Mouse (Mus musculus) lung, postnatal 0 days (tissue): Measurements from ENCODE around the gene Pygl. TPM values are rescaled to one million over a fixed set of nuclear protein-coding genes. Genes with fewer than 3 reads are reported as not detected.
A peak's percentile ranks its signal among the peaks of the same experiment; 100 is the strongest.

Experiments used
- ATAC-seq: fragments of 200-750 bp; cut with Nextera tagmentation; 2 replicates; pipeline ENCODE4 v1.8.0; 2017; ENCODE audit warnings: moderate library complexity
- DNase-seq: peaks from one replicate; pipeline ENCODE4 v3.0.0-alpha.2; 2016; ENCODE audit warnings: low spot score
- H3K27ac ChIP-seq: fragments of 300-500 bp; sonication (generic); 2 replicates; pipeline ENCODE4 v1.5.1; 2014; ENCODE audit warnings: antibody characterized with exemption, mild to moderate bottlenecking, low read length, mixed read lengths
- H3K27me3 ChIP-seq: fragments of 300-500 bp; sonication (generic); replicated peaks from 2 replicates; pipeline ENCODE4 v1.6.1; 2014; ENCODE audit warnings: low read length, mixed read lengths; ENCODE audit not compliant: insufficient read depth
- H3K36me3 ChIP-seq: fragments of 300-500 bp; sonication (generic); 2 replicates; pipeline ENCODE4 v1.6.1; 2014; ENCODE audit warnings: low read length, mixed read lengths; ENCODE audit not compliant: insufficient read depth
- H3K4me1 ChIP-seq: fragments of 300-500 bp; sonication (generic); 2 replicates; pipeline ENCODE4 v1.6.1; 2014; ENCODE audit warnings: antibody characterized with exemption, low read depth, low read length, mixed read lengths; ENCODE audit not compliant: insufficient read depth
- H3K4me2 ChIP-seq: fragments of 300-500 bp; sonication (generic); replicated peaks from 2 replicates; pipeline ENCODE4 v1.6.1; 2014; ENCODE audit warnings: low read depth, mild to moderate bottlenecking, low read length, moderate library complexity, mixed read lengths
- H3K4me3 ChIP-seq: fragments of 300-500 bp; sonication (generic); 2 replicates; pipeline ENCODE4 v1.5.1; 2014; ENCODE audit warnings: low read depth, low read length
- H3K9ac ChIP-seq: fragments of 300-500 bp; sonication (generic); replicated peaks from 2 replicates; pipeline ENCODE4 v1.6.1; 2014; ENCODE audit warnings: low read depth, mild to moderate bottlenecking
- H3K9me3 ChIP-seq: fragments of 300-500 bp; sonication (generic); 2 replicates; pipeline ENCODE4 v1.6.1; 2016; ENCODE audit warnings: low read length, mixed read lengths
- CTCF ChIP-seq: IDR thresholded peaks from 2 replicates; pipeline ENCODE4 v1.5.1; 2016; ENCODE audit warnings: antibody characterized with exemption, mild to moderate bottlenecking
- EP300 ChIP-seq: IDR thresholded peaks from 2 replicates; pipeline ENCODE4 v1.6.1; 2016; ENCODE audit warnings: antibody characterized with exemption, mild to moderate bottlenecking, control low read depth
- WGBS: fragments of 180-500 bp; shearing (Covaris S2); extraction: QIAGEN DNeasy Blood & Tissue Kit; methylation state at CpG from one replicate; pipeline ENCODE4 v1.1.7; 2014; 5-methylcytosine and 5-hydroxymethylcytosine counted together
- polyA plus RNA-seq: library from polyadenylated mRNA; unstranded; fragments of >200 nt; fragmentation: Nextera tagmentation; extraction: Ambion mirVana; gene quantifications from 2 replicates; pipeline ENCODE4 v1.2.1, GENCODE M21; 2015

Gene Pygl
- polyA plus RNA-seq, 1 experiment from 2014 or later, result 46.3 TPM

DNA sequence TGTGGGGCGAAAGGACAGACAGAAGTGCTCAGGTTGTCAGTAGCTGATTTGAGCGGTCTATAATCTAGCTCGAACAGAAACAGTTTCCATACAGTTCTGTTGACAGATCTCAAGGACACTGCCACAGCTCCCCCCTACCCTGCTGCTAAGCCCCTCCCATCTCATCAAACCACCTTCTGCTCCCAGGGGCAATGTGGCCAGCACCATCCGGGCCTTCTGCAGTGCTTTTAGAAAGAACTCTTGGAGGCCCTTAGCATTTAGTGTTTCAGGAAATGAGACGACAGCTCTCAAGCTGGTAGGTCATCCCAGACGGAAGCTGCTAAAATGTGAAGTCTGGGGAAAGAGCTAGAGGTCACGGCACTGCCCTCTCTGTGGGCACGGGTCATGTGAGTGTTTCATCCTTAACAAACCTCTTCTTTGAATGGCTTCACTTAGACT, 35.2 kb upstream of the Pygl start:
- WGBS, result 39% methylated on average over 8 of the region's 8 CpGs
- no peaks in the 10 kb centered on the region for H3K27me3 ChIP-seq
- no peaks in the 10 kb centered on the region for H3K36me3 ChIP-seq
- H3K4me3 ChIP-seq, result no peak overlapping the region
- TF ChIP-seq EP300, result no peak
- TF ChIP-seq CTCF, result no peak
- no peak overlapping the region for H3K9ac ChIP-seq
- no peak overlapping the region for H3K27ac ChIP-seq
- ATAC-seq, result no peak
- H3K4me1 ChIP-seq, result no peaks in the 10 kb centered on the region
- no peaks in the 10 kb centered on the region for H3K9me3 ChIP-seq
- no peak for DNase-seq
- H3K4me2 ChIP-seq, result no peak overlapping the region

DNA sequence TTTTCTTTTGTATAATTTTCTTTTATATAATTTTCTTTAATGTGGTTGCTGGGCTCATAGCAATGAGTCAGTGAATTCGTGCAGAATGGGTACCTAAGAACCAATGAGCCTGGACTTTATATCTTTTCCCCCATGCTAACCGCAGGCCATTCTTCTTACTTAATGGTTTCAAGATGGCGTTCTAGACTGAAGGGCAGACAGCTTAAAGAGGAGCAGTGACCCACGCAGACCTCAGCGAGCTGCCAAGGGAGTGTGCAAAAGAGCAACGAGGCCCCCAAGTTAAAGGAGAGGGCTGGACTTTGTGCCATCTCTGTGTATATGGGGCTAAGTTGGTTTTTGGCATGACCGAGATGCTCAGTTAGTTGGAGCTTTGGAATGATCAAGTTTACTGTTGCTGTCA, 32.4 kb upstream of the Pygl start:
- ATAC-seq, result no peak
- 76% methylated on average over 7 of the region's 7 CpGs for WGBS

DNA sequence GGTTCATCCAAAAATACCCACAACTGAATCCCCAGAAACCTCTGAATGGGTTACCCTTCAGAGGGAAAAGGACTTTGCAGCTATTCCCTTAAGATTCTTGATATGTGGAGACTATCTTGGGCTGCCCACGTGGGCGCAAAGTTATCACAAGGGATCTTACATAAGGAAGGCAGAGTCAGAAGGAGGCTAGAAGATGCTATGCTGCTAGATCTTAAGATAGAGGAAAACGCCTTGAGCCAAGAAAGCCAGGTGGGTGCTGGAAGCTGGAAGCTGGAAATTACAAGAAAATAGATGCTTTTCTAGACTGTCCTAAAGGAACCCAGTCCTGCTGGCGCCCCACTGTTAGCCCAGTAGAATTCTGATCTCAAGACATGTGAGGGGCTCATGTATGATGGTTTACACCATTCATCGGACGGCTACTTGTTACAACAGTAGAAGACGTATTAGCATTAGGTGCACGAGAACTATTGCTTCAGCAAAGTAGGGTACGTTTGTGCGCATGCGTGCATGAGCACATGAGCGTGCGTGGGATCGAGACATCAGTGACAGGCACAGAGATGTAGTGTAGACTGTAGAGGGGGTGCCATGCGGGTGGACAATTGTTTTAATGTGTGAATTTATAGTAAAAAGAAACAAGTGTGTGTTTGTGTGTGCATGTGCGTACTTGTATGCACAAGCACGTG, 31.1 kb upstream of the Pygl start:
- H3K9ac ChIP-seq, result no peak overlapping the region
- H3K4me1 ChIP-seq, result no peaks in the 10 kb centered on the region
- H3K27ac ChIP-seq, result no peak overlapping the region
- WGBS, result 91% methylated on average over 17 of the region's 17 CpGs
- no peak overlapping the region for H3K4me2 ChIP-seq
- no peaks in the 10 kb centered on the region for H3K27me3 ChIP-seq
- ATAC-seq (no peak), DNase-seq (no peak)
- H3K4me3 ChIP-seq, result no peak overlapping the region
- TF ChIP-seq EP300 (no peak), CTCF (no peak)
- no peaks in the 10 kb centered on the region for H3K36me3 ChIP-seq
- no peaks in the 10 kb centered on the region for H3K9me3 ChIP-seq

More for the DNA sequence above, 32.4 kb upstream of the Pygl start:
- Histone ChIP-seq H3K27me3 (no peaks in the 10 kb centered on the region), H3K27ac (no peak overlapping the region), H3K9ac (no peak overlapping the region), H3K4me3 (no peak overlapping the region), H3K4me1 (no peaks in the 10 kb centered on the region), H3K9me3 (no peaks in the 10 kb centered on the region), H3K4me2 (no peak overlapping the region), H3K36me3 (no peaks in the 10 kb centered on the region)
- TF ChIP-seq CTCF (no peak), EP300 (no peak)
- DNase-seq, result no peak

DNA sequence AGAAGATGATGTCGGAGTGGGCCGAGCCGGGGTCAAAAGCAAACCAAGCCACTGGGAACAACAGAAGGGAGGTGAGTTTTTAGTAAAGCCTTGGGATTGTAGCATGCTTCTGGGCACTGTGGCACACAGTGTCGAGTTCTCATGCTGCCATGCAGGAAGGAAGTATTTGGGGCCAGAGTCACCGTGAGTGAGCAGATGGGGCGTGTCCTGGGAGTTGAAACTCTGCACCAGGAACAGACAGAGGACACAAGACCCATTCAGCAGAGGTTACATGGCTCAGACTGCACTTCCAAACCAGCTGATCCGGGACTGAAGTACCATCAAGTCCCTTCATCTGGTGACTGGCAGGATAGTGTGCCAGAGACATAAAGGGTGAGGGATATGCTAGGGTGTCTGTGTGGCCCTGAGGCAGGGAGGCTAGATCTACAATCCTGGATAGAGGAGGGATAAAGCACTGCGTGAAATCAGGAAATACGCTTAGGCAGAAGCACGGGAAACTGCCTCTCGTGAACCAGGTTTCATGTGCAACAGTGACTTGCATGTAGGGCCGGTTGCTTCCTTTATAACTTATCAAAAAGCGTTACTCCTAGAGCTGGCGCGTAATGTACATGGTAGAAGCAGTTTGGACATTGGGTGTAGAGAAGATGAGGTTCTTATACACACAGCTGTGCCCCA, 20.1 kb upstream of the Pygl start:
- Histone ChIP-seq H3K4me1 (0 out of 2 replicates have a peak, but pooled peaks cover 2% of the 10 kb centered on the region), H3K27ac (no peak overlapping the region), H3K27me3 (no peaks in the 10 kb centered on the region), H3K4me3 (no peak overlapping the region), H3K9ac (no peak overlapping the region), H3K4me2 (no peak overlapping the region), H3K9me3 (no peaks in the 10 kb centered on the region), H3K36me3 (no peaks in the 10 kb centered on the region)
- DNase-seq, result peak; percentile 32
- TF ChIP-seq CTCF (no peak), EP300 (no peak)
- WGBS, result 51% methylated on average over 15 of the region's 15 CpGs
- peak; percentile 33 for ATAC-seq

DNA sequence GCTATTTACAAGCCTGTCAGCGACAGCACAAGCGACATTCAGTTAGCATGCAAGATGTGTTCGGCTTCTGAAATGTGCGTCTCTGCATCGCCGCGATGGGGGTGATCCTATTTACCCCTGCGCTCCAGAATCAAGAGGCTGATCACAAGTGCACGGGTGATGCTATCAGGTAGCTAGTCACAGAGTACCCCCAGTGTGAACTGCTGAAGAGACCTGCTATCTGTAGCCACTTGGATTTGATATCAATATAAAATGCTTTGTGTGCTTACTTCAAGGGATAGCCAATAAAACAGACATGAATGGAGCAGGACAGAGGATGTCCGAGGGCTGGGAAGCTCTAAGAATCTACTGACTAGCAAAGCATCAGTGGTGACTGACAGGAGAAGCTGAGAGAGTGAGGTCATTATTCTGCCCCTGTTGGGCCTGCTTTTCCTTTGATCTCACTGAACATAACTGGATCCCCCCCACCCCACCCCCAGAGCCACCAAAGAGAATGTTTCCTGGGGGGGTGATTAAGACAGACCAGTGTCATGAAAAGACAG, 18.4 kb upstream of the Pygl start:
- TF ChIP-seq EP300, result no peak
- TF ChIP-seq CTCF, result no peak
- no peaks in the 10 kb centered on the region for H3K9me3 ChIP-seq
- no peak overlapping the region for H3K4me3 ChIP-seq
- 0 out of 2 replicates have a peak, but pooled peaks cover 2% of the 10 kb centered on the region for H3K4me1 ChIP-seq
- DNase-seq (no peak), ATAC-seq (no peak)
- no peak overlapping the region for H3K27ac ChIP-seq
- WGBS, result 82% methylated on average over 10 of the region's 10 CpGs
- no peak overlapping the region for H3K9ac ChIP-seq
- no peaks in the 10 kb centered on the region for H3K36me3 ChIP-seq
- no peaks in the 10 kb centered on the region for H3K27me3 ChIP-seq
- H3K4me2 ChIP-seq, result no peak overlapping the region

DNA sequence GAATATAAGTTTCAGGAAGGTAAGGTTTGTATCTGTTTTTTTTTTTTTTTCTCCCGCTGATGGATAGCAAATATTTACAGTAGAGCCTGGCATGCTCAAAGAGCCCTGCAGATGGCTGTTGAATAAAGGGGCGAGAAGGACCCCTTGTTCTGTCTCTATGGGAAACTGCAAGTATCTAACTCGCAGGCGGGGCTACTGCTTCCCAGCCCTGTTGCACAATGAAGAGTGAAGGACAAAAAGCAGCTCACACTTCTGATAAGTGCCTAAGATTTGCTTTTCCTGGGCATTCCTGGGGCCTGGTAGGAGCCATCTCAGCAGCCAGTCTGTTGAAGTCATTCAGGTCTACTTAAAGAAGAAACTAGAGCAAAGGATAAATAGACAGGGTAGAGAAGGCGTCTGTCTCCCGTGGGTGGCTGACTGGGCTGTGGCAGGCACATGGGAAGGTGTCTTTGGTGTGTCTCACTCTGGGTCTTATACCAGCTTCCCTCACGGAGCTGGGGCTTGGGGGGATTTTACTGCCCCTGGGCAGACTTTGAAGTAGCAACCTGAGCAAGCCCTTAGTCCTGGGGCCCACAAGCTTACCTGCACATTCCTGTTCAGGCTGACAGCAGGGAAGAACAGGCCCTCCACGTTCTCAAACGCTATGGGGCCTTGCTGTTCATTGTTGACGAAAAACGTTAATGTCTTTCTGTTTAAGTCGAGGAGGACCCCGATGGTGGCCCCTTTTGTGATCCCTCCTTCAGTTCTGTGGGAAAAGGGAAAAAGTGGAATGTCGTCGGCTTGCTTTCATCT, 16.6 kb upstream of the Pygl start:
- peak; percentile 88 for ATAC-seq
- Histone ChIP-seq H3K4me1 (0 out of 2 replicates have a peak, but pooled peaks cover 2% of the 10 kb centered on the region), H3K4me3 (no peak overlapping the region), H3K4me2 (no peak overlapping the region), H3K9ac (no peak overlapping the region), H3K27ac (peak overlapping the region; percentile 1), H3K27me3 (no peaks in the 10 kb centered on the region), H3K9me3 (no peaks in the 10 kb centered on the region), H3K36me3 (no peaks in the 10 kb centered on the region)
- TF ChIP-seq CTCF, result no peak
- TF ChIP-seq EP300, result no peak; the same call in 1 of the 2 replicates
- WGBS, result 48% methylated on average over 15 of the region's 15 CpGs
- peak; percentile 78 for DNase-seq
